Mouse (Mus musculus) liver, embryonic 14.5 days (tissue): Measurements from ENCODE around the gene Gm17324. TPM values are rescaled to one million over a fixed set of nuclear protein-coding genes. Genes with fewer than 3 reads are reported as not detected.

Experiments
- ATAC-seq: fragments of 200-750 bp; cut with Nextera tagmentation; 2 replicates; pipeline ENCODE4 v1.8.0; 2017; ENCODE audit warnings: moderate number of reproducible peaks, mild to moderate bottlenecking, moderate library complexity; ENCODE audit not compliant: insufficient read depth
- DNase-seq, 3 experiments: peaks; one replicate each; pipeline ENCODE4 v3.0.0-alpha.2; 2012 to 2013; ENCODE audit warnings: low read depth in 3 of 3, low spot score in 3 of 3
- H3K27ac ChIP-seq: fragments of 300-500 bp; sonication (generic); 2 replicates; pipeline ENCODE4 v1.5.1; 2014; ENCODE audit warnings: moderate library complexity, mild to moderate bottlenecking, control low read depth, inconsistent platforms
- H3K27me3 ChIP-seq: fragments of 300-500 bp; sonication (generic); 2 replicates; pipeline ENCODE4 v1.6.1; 2014; ENCODE audit warnings: mild to moderate bottlenecking, low read length, moderate library complexity; ENCODE audit not compliant: control insufficient read depth, insufficient read depth
- H3K36me3 ChIP-seq: fragments of 300-500 bp; sonication (generic); replicated peaks from 2 replicates; pipeline ENCODE4 v1.6.1; 2014; ENCODE audit warnings: low read depth; ENCODE audit not compliant: control insufficient read depth, insufficient read depth
- H3K4me1 ChIP-seq, 2 experiments: fragments of 200-500 bp in 1 of 2; fragments of 300-500 bp in 1 of 2; sonication (generic) in 1 of 2; replicated peaks; 2 replicates each; pipeline ENCODE4 v1.6.1; 2012 to 2014; ENCODE audit warnings: antibody characterized with exemption in 1 of 2, inconsistent platforms in 1 of 2, low read length in 1 of 2; ENCODE audit not compliant: control insufficient read depth in 2 of 2, insufficient read depth in 2 of 2
- H3K4me2 ChIP-seq: fragments of 300-500 bp; sonication (generic); 2 replicates; pipeline ENCODE4 v1.6.1; 2014; ENCODE audit warnings: low read depth, mild to moderate bottlenecking, control low read depth, moderate library complexity
- H3K4me3 ChIP-seq, 2 experiments: fragments of 200-500 bp in 1 of 2; fragments of 300-500 bp in 1 of 2; sonication (generic) in 1 of 2; 2 replicates each; pipeline ENCODE4 v1.5.1; 2012 to 2014; ENCODE audit warnings: low read depth in 2 of 2, low read length in 2 of 2, mild to moderate bottlenecking in 2 of 2, control low read depth in 1 of 2, inconsistent platforms in 1 of 2, moderate library complexity in 1 of 2; ENCODE audit not compliant: insufficient read depth in 1 of 2
- H3K9ac ChIP-seq: fragments of 300-500 bp; sonication (generic); replicated peaks from 2 replicates; pipeline ENCODE4 v1.6.1; 2014; ENCODE audit warnings: mild to moderate bottlenecking, control low read depth, moderate library complexity
- H3K9me3 ChIP-seq: fragments of 300-500 bp; sonication (generic); 2 replicates; pipeline ENCODE4 v1.6.1; 2016; ENCODE audit warnings: low read length, mixed read lengths; ENCODE audit not compliant: control insufficient read depth
- CTCF ChIP-seq: IDR thresholded peaks from 2 replicates; pipeline ENCODE4 v1.5.1; 2016; ENCODE audit warnings: antibody characterized with exemption, low read depth, control low read depth
- EP300 ChIP-seq: IDR thresholded peaks from 2 replicates; pipeline ENCODE4 v1.6.1; 2016; ENCODE audit warnings: antibody characterized with exemption, low read depth
- WGBS: fragments of 180-500 bp; shearing (Covaris S2); extraction: QIAGEN DNeasy Blood & Tissue Kit; methylation state at CpG from one replicate; pipeline ENCODE4 v1.1.7; 2014; ENCODE audit not compliant: insufficient replicate concordance; 5-methylcytosine and 5-hydroxymethylcytosine counted together
- microRNA-seq: library from miRNA; unstranded; fragments of <30 nt; microRNA quantifications from one replicate; pipeline ENCODE4, GENCODE M21; 2016
- polyA plus RNA-seq, 2 experiments: library from polyadenylated mRNA; depleted of rRNA in 1 of 2; stranded (reverse) in 1 of 2; unstranded in 1 of 2; fragments of >200 nt; fragmentation: Nextera tagmentation in 1 of 2; extraction: Ambion mirVana in 1 of 2; gene quantifications; 2 replicates each; pipeline versions ENCODE4 v1.2.1 to v1.2.3; 2012 to 2014

Gene Gm17324
- polyA plus RNA-seq, 2 experiments, result 0.15 to 0.55 TPM

- peak overlapping the region; percentile 63 for H3K4me2 ChIP-seq
- 20% methylated on average over 6 of the region's 6 CpGs for WGBS
- DNase-seq, result no peak
- no peaks in the 10 kb centered on the region for H3K9me3 ChIP-seq
- no peaks in the 10 kb centered on the region for H3K27me3 ChIP-seq
- H3K4me3 ChIP-seq, result no peak overlapping the region
- no peak for ATAC-seq
- TF ChIP-seq EP300 (no peak), CTCF (no peak)
- no peak overlapping the region for H3K9ac ChIP-seq
- no peaks in the 10 kb centered on the region for H3K36me3 ChIP-seq
- no peak overlapping the region for H3K27ac ChIP-seq
- H3K4me1 ChIP-seq, result peaks cover 0 to 6% of the 10 kb centered on the region in 2 experiments; a peak in 2 of 4 replicates
These were observed 20.4 kb downstream of the Gm17324 start for GRCm38 (mm10) chr9:78428185-78428584.

DNA sequence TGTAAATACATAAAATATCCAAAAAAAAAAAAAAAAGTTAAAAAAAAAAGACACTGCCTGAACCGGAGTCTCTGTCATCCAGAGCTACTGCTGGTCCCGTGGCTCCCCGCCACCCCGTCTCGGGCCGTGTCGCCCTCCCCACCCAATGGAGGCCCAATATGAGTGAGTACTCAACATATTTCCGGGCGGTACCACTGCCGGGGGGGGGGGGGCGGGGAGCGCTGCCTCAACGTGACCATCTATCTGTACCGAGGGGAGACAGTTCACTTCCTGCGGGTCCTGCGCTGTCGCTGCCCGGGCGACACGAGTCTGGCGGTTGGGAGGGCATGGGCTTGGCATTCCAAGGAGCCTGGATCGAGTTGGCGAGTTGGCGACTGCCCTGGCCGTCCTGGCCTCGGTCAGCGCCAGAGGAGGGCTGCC is 21.2 kb downstream of the Gm17324 start:
- TF ChIP-seq EP300, result no peak
- TF ChIP-seq CTCF, result no peak
- DNase-seq (no peak), ATAC-seq (peak; percentile 64; the same call in 1 of the 2 replicates)
- H3K9ac ChIP-seq, result no peak overlapping the region
- no peak overlapping the region for H3K27ac ChIP-seq
- WGBS, result 12% methylated on average over 24 of the region's 27 CpGs
- no peaks in the 10 kb centered on the region for H3K9me3 ChIP-seq
- H3K27me3 ChIP-seq, result no peaks in the 10 kb centered on the region
- no peaks in the 10 kb centered on the region for H3K36me3 ChIP-seq
- H3K4me3 ChIP-seq, result peak overlapping the region; percentile 22 to 23
- H3K4me2 ChIP-seq, result peak overlapping the region; percentile 63
- peaks cover 0 to 6% of the 10 kb centered on the region in 2 experiments; a peak in 2 of 4 replicates for H3K4me1 ChIP-seq

- TF ChIP-seq EP300, result no peak
- TF ChIP-seq CTCF, result no peak
- Histone ChIP-seq H3K27me3 (peaks cover 11% of the 10 kb centered on the region), H3K27ac (no peak overlapping the region), H3K36me3 (no peaks in the 10 kb centered on the region), H3K4me2 (no peak overlapping the region), H3K9me3 (no peaks in the 10 kb centered on the region), H3K4me1 (no peaks in the 10 kb centered on the region), H3K4me3 (no peak overlapping the region), H3K9ac (no peak overlapping the region)
- 77% methylated on average over 7 of the region's 7 CpGs for WGBS
- DNase-seq, result no peak
- ATAC-seq, result no peak
These were observed 47.0 kb downstream of the Gm17324 start for GRCm38 (mm10) chr9:78401596-78401995.

DNA sequence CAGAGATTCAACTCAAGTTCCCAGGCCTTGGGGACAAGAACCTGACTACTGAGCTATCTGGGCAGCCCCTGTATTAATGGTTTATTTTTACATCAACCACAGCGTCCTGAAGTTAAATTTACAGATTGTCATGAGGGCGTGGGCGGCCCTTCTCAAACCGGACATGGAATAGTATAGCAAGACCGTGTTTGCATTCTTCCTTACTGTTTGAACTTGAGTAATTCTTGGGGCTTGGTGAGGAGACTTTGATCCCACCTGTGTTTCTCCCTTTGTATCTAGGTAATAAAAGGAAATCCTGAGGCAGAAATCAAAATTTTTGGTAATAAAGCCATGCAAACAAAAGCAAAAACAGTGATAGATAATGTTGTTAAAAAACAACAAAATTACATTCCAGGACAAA is 48.0 kb downstream of the Gm17324 start:
- Histone ChIP-seq H3K9ac (no peak overlapping the region), H3K4me3 (no peak overlapping the region), H3K36me3 (no peaks in the 10 kb centered on the region), H3K4me2 (no peak overlapping the region), H3K4me1 (no peaks in the 10 kb centered on the region), H3K27me3 (peaks cover 22% of the 10 kb centered on the region), H3K9me3 (no peaks in the 10 kb centered on the region), H3K27ac (no peak overlapping the region)
- ATAC-seq, result no peak
- TF ChIP-seq CTCF, result no peak
- TF ChIP-seq EP300, result no peak
- DNase-seq, result no peak
- 55% methylated on average over 5 of the region's 5 CpGs for WGBS

Small RNA genes within 50 kb of the gene (microRNA-seq; reads per million reads assigned to microRNA genes)
- not detected for gene Gm26377

Other genes starting within 250 kb of the Gm17324 start
- 0.06 TPM in 1 of 2 replicates, not detected in the other for gene Gsta1, start 218.1 kb downstream of the Gm17324 start, polyA plus RNA-seq (2012; rRNA removed)
- 0.24 TPM in 1 of 2 replicates, not detected in the other for gene Gsta1, start 218.1 kb downstream of the Gm17324 start, polyA plus RNA-seq (2014; fragmentation: Nextera tagmentation; extraction: Ambion mirVana)
- gene Gm3776, start 191.7 kb downstream of the Gm17324 start, polyA plus RNA-seq (2012; rRNA removed), result not detected in 2 replicates
- gene Gm3776, start 191.7 kb downstream of the Gm17324 start, polyA plus RNA-seq (2014; fragmentation: Nextera tagmentation; extraction: Ambion mirVana), result not detected in 2 replicates
- gene Gm10639, start 158.9 kb downstream of the Gm17324 start, polyA plus RNA-seq (2012; rRNA removed), result not detected in 2 replicates
- not detected in 2 replicates for gene Gm10639, start 158.9 kb downstream of the Gm17324 start, polyA plus RNA-seq (2014; fragmentation: Nextera tagmentation; extraction: Ambion mirVana)
- gene Omt2a, start 134.0 kb downstream of the Gm17324 start, polyA plus RNA-seq (2012; rRNA removed), result not detected in 2 replicates
- not detected in 2 replicates for gene Omt2a, start 134.0 kb downstream of the Gm17324 start, polyA plus RNA-seq (2014; fragmentation: Nextera tagmentation; extraction: Ambion mirVana)
- gene Omt2b, start 121.2 kb downstream of the Gm17324 start, polyA plus RNA-seq (2012; rRNA removed), result not detected in 2 replicates
- not detected in 2 replicates for gene Omt2b, start 121.2 kb downstream of the Gm17324 start, polyA plus RNA-seq (2014; fragmentation: Nextera tagmentation; extraction: Ambion mirVana)
- gene Gsta2, start 93.0 kb downstream of the Gm17324 start, polyA plus RNA-seq (2012; rRNA removed), result 0.05 and 0.07 TPM in 2 replicates
- 0.29 and 0.43 TPM in 2 replicates for gene Gsta2, start 93.0 kb downstream of the Gm17324 start, polyA plus RNA-seq (2014; fragmentation: Nextera tagmentation; extraction: Ambion mirVana)
- gene Dppa5a, start 80.6 kb downstream of the Gm17324 start, polyA plus RNA-seq (2012; rRNA removed), result not detected in 2 replicates
- not detected in 2 replicates for gene Dppa5a, start 80.6 kb downstream of the Gm17324 start, polyA plus RNA-seq (2014; fragmentation: Nextera tagmentation; extraction: Ambion mirVana)
- gene Ooep, start 70.1 kb downstream of the Gm17324 start, polyA plus RNA-seq (2012; rRNA removed), result 0.02 TPM in 1 of 2 replicates, not detected in the other
- 0.09 TPM in 1 of 2 replicates, not detected in the other for gene Ooep, start 70.1 kb downstream of the Gm17324 start, polyA plus RNA-seq (2014; fragmentation: Nextera tagmentation; extraction: Ambion mirVana)
- 0.02 TPM in 1 of 2 replicates, not detected in the other for gene Ddx43, start 53.0 kb downstream of the Gm17324 start, polyA plus RNA-seq (2012; rRNA removed)
- not detected in 2 replicates for gene Ddx43, start 53.0 kb downstream of the Gm17324 start, polyA plus RNA-seq (2014; fragmentation: Nextera tagmentation; extraction: Ambion mirVana)
- gene Cgas, start 5.5 kb downstream of the Gm17324 start, polyA plus RNA-seq (2012; rRNA removed), result 0.66 and 1.0 TPM in 2 replicates
- gene Cgas, start 5.5 kb downstream of the Gm17324 start, polyA plus RNA-seq (2014; fragmentation: Nextera tagmentation; extraction: Ambion mirVana), result 0.62 and 0.66 TPM in 2 replicates
- gene Mto1, start 578 bp downstream of the Gm17324 start, polyA plus RNA-seq (2012; rRNA removed), result 11.5 and 14.0 TPM in 2 replicates
- 17.7 and 20.4 TPM in 2 replicates for gene Mto1, start 578 bp downstream of the Gm17324 start, polyA plus RNA-seq (2014; fragmentation: Nextera tagmentation; extraction: Ambion mirVana)
- gene Eef1a1, start 40.4 kb upstream of the Gm17324 start, polyA plus RNA-seq (2012; rRNA removed), result 2,579 and 4,315 TPM in 2 replicates
- gene Eef1a1, start 40.4 kb upstream of the Gm17324 start, polyA plus RNA-seq (2014; fragmentation: Nextera tagmentation; extraction: Ambion mirVana), result 2,316 and 2,621 TPM in 2 replicates
- 1.7 and 2.4 TPM in 2 replicates for gene Slc17a5, start 139.3 kb upstream of the Gm17324 start, polyA plus RNA-seq (2012; rRNA removed)
- 3.2 and 3.8 TPM in 2 replicates for gene Slc17a5, start 139.3 kb upstream of the Gm17324 start, polyA plus RNA-seq (2014; fragmentation: Nextera tagmentation; extraction: Ambion mirVana)
- 0.05 and 0.07 TPM in 2 replicates for gene Cd109, start 166.8 kb upstream of the Gm17324 start, polyA plus RNA-seq (2012; rRNA removed)
- gene Cd109, start 166.8 kb upstream of the Gm17324 start, polyA plus RNA-seq (2014; fragmentation: Nextera tagmentation; extraction: Ambion mirVana), result 0.03 and 0.06 TPM in 2 replicates